Mouse (Mus musculus) erythroblast, adult 5-6 weeks (primary cell): ENCODE results near the gene B4galt4. TPM values are rescaled to one million over a fixed set of nuclear protein-coding genes. Genes with fewer than 3 reads are reported as not detected.

Experiments used
- total RNA-seq, 2 experiments: library from RNA; stranded (forward) in 1 of 2; stranded (reverse) in 1 of 2; fragments of 150-400 nt in 1 of 2; fragments of 200-764, 138-1000 nt in 1 of 2; gene quantifications; 2 replicates each; pipeline versions ENCODE4 v1.2.3 to v1.2.4; 2015 to 2017; ENCODE audit warnings: low replicate concordance in 2 of 2

Gene B4galt4
- total RNA-seq, 2 experiments from 2014 or later = 4.4 to 19.4 TPM

Other genes with a start within 250 kb of the B4galt4 start
- 1.5 and 3.6 TPM in 2 replicates for gene Timmdc1, start 219.6 kb upstream of the B4galt4 start, total RNA-seq (2015; ENCODE audit: low replicate concordance)
- gene Timmdc1, start 219.6 kb upstream of the B4galt4 start, total RNA-seq (2017; ENCODE audit: low replicate concordance) = 3.8 and 12.4 TPM in 2 replicates
- gene Poglut1, start 192.0 kb upstream of the B4galt4 start, total RNA-seq (2015; ENCODE audit: low replicate concordance) = 7.3 and 8.5 TPM in 2 replicates
- 3.2 and 3.6 TPM in 2 replicates for gene Poglut1, start 192.0 kb upstream of the B4galt4 start, total RNA-seq (2017; ENCODE audit: low replicate concordance)
- gene Tmem39a, start 183.6 kb upstream of the B4galt4 start, total RNA-seq (2015; ENCODE audit: low replicate concordance) = 16.1 and 24.2 TPM in 2 replicates
- gene Tmem39a, start 183.6 kb upstream of the B4galt4 start, total RNA-seq (2017; ENCODE audit: low replicate concordance) = 15.8 and 26.2 TPM in 2 replicates
- 2.7 TPM in 2 replicates for gene Arhgap31, start 29.0 kb upstream of the B4galt4 start, total RNA-seq (2015; ENCODE audit: low replicate concordance)
- 2.0 and 2.3 TPM in 2 replicates for gene Arhgap31, start 29.0 kb upstream of the B4galt4 start, total RNA-seq (2017; ENCODE audit: low replicate concordance)
- gene Upk1b, start 58.1 kb downstream of the B4galt4 start, total RNA-seq (2015; ENCODE audit: low replicate concordance) = not detected in 2 replicates
- gene Upk1b, start 58.1 kb downstream of the B4galt4 start, total RNA-seq (2017; ENCODE audit: low replicate concordance) = not detected in 2 replicates
- not detected in 2 replicates for gene 4930435E12Rik, start 86.5 kb downstream of the B4galt4 start, total RNA-seq (2015; ENCODE audit: low replicate concordance)
- gene 4930435E12Rik, start 86.5 kb downstream of the B4galt4 start, total RNA-seq (2017; ENCODE audit: low replicate concordance) = not detected in 2 replicates
- gene Igsf11, start 150.4 kb downstream of the B4galt4 start, total RNA-seq (2015; ENCODE audit: low replicate concordance) = not detected in 2 replicates
- gene Igsf11, start 150.4 kb downstream of the B4galt4 start, total RNA-seq (2017; ENCODE audit: low replicate concordance) = not detected in 2 replicates